Mouse (Mus musculus) embryo, embryonic 11 days (tissue): ENCODE data around the gene BC035044.
"Not testable (repeated sequence)": the region's sequence is repeated elsewhere in the genome, so short reads cannot be mapped to it uniquely, and the experiment has no call there.

Experiments used
- DNase-seq: peaks from one replicate; pipeline ENCODE4 v3.0.0-alpha.2; 2015

BC035044 gene

DNA sequence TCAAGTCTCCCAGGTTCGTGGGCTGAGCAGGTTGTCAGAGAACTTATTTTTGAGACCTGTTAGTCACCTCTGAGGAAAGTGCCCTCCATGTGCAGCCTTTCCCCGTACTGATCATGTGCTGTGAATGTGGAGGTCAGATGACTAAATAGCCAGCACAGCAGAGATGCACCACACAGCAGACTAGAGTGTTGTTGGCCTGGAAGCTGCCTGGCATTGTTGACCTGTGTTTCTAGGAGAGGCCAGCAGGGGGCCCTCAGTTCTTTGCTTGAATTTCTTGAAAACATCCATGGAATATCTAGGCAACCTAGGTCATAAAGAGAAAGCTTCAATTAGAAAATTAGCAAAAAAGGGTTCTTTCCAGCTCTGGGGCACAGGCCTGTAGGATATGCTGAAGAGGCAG lies 41.0 kb downstream of the BC035044 start:
- DNase-seq, result peak; percentile 69

DNA sequence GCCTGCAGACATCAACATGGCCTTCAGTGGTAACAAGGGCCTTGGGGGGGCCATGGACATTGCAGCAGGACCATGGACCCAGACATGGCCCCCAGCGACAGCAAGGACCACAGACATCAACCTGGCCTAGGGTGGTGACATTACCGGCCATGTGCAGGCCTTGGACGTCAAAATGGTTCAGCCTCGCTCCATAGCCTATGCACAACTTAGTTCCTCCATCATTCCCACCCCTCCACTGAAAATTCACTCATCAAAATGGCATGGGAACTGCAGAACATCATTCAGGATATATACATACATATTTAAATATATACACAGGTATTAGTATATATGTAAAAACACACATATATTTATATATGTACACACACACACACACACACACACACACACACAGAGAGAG lies 43.5 kb downstream of the BC035044 start:
- DNase-seq, result no peak

DNA sequence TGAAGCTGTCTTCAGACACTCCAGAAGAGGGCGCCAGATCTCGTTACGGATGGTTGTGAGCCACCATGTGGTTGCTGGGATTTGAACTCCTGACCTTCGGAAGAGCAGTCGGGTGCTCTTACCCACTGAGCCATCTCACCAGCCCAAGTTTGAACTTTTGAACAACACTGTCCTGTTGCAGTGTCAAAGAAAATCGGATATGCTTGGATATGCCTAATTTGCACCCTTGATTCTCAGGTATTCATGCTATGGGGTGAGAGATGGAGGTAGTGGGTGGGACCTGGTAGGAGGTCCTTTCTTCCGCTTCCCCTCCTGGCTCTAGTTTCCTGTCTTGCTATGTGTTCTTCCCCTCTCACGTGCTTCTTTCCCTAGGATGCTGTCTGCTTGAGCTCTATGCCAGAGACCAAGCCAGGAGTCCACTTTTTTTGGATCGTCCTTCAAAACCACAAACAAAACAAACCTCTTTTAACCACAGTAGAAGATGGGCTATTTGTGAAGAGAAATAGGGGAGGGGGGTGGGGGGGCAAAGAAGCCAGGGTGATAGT lies 44.9 kb downstream of the BC035044 start:
- DNase-seq, result no peak

DNA sequence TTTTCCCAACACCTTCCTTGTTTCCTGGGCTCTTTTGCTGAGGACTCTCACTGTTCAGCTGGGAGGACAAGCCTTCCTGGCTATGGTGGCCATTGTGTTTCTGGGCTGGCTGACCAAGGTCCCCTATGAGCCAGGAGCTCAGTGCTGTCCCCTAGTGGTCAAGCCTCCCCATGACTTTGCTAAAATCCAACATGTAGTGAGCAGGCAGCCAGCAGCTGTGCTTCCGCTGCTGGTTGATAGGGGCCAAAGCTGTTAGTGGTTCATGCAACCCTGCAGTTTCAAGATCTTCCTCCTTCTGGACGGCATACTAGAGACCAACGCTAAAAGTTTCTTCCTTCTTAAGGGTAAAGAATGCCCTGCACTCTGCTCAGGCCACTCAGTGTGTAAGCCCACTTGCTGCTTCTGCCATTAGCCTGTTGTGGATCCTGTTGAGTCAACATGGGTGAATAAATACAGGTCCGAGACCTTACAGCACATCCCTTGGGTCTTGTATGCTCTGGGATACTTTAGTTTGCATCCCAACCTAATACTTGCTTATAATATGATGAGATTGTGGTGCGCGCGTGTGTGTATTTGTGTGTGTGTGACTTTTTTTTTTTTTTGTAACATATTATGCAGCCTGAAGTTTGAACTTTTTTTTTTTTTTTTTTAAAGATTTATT lies 45.5 kb downstream of the BC035044 start:
- DNase-seq, result peak; percentile 92

DNA sequence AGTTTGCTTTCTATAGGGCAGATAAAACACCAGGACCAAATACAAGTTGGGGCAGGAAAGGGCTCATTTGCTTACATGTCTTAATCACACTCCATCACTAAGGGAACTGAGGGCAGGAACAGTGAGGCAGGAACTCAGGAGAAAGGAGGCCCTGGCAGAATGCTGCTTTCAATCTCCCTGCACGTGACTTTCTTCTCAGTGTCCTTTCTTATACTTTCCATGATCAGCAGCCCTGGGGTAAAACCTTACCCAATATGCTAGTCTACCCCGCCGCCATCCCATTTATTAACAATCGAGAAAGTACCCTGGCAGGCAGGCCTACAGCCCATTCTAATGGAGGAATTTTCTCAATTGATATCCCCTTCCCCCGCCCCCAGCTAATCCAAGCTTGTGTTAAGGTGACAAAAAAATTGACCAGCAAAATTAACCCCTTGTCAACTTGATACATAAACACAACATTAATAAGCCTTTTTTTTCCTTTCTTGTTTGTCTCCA lies 46.3 kb downstream of the BC035044 start:
- DNase-seq, result no peak

DNA sequence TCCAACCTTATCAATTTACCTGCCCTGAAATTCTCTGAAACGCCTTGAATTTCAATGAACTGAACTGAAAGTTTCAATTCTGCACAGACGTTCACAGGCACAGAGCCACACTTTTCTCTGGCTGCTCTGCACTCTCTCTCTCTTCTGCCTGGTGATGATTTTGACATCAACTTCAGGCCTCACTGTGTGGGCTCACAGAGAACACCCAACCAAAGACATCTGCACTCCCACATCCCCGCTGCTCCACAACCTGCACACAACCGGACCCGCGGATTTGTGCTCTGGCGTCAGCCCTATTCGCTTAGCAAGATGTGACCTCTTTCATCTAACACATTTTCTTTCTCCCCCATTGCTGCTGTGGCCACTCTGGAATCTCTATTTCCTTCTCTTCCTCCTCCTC lies 46.8 kb downstream of the BC035044 start:
- DNase-seq, result peak; percentile 11

DNA sequence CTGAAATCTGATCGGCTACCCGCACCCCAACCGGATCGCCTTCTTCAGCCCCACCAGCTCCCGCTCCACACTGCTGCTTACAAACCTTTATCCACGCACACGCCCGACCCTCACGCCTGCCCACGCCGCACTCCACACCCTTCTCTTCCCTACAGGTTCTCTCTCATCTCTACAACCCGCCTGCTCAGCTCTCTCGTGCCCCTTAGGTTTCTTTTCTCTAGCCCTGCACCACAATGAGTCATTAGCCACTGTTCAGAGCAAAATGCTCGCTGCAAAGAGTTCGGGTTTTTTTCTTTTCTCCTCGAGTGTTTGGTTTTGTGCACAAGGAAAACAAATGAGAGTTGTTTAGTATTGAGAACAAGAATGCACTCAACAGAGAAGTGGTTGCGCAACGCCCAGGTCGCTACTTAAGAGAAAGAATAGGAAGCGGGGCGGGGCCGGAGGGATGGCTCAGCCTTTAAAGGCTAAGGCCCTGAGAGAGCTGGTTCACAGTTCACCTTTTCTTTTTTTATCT lies 47.4 kb downstream of the BC035044 start:
- DNase-seq, result peak; percentile 85

DNA sequence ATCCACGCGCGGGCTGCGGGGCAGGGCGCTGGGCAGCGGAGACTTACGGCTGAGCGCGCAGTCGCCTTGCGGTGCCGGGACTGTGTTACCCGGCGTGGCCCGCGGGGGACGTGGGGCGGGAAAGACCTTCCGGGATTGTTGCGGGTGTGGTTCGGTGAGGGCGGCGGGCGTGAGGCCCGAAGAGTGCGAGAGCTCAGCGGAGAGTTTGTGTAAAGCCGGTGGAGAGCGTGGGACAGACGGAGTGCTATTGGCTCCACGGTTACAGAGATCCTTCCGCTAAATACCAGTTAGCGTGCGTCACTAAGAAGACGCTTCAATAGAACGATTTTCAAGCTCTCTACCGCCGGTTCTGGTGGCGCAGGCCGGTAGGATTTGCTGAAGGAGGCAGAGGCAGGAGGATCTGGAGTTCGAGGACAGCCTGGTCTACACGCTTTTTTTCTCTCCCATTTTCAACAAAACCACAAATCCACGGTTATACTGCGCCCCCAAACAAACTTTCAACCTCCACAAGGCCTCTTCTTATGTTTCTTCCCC lies 47.9 kb downstream of the BC035044 start:
- DNase-seq, result peak; percentile 93

DNA sequence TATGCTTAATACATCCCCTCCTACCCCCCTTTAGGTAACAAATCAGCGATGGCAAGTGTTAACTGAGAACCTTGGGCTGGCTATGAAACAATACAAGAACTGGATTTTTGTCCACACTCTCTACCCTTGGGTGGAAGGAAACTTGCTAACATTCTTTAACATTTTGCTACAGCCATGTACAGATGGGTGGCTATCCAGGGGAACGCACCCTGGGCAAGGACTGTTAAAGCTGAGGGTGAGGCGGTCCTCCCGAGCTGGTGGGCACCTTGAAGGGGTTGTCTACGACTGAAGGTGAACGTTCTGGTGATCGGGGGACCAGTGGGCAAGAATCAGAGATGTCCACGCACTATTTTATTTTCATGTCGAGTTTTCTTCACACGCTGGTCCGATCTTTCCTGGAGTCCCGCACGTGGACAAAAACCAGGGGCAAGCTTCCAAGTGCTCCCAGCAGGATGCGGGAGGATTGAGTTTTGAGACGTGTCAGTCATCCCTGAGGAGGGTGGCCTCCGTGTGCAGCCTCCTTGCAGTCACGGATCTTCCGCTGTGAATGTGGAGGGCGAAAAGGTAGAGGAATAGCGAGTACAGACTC lies 48.5 kb downstream of the BC035044 start:
- DNase-seq, result no peak

DNA sequence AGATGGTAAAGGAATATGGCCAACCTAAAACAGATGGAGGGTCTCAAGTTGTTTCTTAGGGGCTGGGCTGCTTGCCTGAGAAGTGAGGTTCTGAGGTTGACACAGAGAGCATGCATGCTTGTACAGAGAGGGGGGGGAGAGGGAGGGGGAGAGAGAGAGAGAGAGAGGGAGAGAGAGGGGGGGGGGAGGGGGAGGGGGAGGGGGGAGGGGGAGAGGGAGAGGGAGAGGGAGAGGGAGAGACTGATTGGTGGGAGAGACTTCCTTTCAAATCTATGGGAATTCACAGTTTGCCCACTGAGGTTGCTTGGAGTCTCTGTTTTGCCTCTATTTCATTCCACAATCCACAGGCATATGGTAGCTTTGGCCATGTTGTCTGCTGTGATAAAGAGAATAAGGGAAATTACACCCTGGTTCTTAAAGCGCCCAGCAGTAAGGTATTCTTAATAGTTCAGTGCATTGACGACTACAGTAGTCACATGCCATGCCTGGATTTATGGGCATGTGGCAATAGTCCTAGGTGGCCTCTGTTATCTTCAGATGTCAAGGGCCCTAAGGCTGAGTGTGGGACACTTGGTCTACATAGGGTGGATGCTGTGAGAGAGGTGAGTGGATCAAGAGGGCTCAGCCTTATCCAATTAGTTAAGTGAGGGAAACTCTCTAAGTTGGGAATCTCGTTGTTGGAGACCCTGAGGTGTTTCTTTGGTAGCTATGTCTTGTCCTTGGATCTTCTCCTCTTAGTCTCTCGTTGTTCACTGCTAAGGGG lies 49.4 kb downstream of the BC035044 start:
- no peak for DNase-seq

DNA sequence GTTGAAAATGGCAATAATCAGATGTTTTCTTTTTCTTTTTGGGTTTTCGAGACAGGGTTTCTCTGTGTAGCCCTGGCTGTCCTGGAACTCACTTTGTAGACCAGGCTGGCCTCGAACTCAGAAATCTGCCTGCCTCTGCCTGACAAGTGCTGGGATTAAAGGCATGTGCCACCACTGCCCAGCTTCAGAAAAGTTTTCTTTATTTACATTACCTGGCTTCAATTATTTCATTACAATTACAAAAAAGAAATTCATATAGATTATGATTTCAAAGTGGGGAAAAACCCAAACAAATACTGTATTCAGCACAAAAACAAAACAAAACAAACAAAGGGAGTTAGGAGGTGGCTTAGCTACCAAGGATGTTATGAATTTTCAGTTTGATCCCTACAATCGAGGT lies 50.3 kb downstream of the BC035044 start:
- DNase-seq, result not testable (repeated sequence)

DNA sequence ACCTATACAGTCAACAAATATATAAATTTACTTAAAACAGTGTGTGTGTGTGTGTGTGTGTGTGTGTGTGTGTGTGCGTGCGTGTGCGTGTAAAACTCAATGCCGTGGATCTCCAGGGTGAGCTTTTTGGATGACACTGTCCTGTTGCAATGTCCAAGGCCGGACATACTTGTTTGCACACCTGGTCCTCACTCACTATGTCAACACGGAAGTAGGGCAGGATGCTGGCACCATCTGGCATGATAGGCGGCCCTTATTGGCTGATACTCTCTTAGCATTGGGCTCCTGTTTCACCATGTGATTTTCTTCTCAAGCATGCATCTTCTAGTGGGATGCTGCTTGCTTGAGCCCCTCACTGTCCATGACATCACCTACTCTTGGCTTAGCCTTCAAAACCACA lies 51.0 kb downstream of the BC035044 start:
- DNase-seq, result peak; percentile 18

DNA sequence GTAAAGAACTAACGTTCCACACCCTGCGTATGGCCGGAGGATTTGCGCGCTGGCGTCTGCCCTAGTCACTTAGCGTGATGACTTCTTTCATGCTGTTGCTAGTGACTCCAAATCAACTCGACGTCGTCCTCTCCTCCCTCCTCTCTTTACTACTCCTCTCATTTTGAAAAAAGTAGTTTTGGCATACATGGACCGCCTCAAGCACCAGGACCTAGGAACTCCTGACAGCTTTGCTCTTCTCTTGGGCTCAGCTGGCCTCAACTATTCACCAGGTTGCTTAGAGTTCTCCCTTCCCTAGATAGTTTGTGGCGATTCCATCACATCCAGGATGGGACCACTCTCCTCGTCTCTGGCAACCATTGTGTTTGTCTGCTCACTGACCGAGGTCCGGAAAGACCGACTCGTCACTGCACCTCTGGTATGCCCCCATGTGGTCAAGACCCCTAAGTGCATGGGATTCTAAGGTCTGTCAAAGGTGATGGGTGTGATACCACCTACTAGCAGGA lies 51.6 kb downstream of the BC035044 start:
- DNase-seq, result peak; percentile 87

DNA sequence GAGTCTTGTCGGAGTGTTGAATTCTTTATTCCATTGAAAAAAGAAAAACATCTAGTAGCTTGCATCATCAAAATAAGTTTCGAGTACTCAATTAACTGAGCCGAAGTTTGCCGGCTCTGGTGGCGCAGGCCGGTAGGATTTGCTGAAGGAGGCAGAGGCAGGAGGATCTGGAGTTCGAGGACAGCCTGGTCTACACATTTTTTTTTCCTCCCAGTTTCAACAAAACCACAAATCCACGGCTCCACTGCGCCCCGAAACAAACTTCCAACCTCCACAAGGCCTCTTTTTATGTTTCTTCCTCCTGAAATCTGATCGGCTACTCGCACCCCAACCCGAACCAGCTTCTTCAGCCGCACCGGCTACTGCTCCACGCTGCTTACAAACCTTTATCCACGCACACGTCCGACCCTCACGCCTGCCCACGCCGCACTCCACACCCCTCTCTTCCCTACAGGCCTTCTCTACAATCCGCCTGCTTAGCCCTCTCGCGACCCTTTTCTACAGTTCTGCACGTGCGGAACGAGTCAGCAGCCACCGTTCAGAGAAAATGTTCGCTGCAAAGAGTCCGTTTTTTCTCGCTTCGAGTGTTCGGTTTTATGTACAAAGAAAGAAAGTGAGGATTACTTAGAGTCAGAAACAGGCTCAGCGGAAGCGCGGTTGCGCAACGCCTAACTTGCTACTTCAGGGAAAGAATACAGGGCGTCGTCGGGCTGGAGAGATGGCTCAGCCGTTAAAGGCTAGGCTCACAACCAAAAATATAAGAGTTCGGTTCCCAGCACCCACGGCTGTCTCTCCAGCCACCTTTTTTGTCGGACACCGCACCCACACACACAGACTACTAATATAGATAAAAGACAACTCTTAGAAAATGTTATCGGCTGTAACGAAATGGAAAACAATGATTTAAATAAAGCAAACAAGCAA lies 52.3 kb downstream of the BC035044 start:
- peak; percentile 85 for DNase-seq

DNA sequence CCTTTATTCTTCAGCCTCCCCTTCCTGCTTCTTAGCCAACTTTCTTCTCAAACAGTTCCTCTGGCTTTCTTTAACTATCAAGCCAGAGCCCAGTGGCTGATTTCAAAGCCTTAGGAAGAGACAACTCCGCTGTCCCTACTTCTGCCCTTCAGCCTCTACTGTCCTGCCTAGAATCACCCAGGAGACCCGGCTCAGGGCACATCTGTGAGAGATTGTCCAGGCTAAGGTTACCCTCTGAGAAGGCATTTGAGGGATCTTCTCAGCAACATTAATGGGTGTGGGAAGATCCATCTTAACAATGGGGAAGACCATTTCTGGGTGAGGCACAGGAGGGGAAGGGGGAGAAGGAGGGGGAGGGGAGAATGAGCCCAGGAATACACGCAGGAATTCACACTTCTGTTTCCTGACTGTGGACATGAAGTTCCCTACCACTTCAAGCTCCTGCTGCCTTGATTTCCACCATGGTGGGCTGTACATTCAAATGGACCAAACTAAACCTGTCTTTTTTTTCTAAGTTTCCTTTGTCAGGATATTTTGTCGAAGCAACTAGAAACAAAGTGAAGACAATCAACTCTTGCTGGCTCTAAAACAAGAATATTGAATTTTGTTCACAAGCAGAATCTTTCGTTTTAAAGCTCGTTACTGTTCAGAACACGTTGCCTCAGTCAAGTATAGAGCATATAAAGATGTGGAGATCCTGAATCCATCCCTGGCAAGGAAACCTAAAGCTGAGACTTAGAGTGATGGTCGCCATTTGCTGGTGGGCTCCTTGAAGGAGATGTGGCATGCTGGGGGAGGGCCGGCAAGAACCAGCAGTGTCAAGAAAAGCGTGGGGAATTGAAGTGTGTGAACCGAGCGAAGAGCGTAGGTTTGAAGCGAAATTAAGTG lies 53.2 kb downstream of the BC035044 start:
- peak; percentile 71 for DNase-seq

DNA sequence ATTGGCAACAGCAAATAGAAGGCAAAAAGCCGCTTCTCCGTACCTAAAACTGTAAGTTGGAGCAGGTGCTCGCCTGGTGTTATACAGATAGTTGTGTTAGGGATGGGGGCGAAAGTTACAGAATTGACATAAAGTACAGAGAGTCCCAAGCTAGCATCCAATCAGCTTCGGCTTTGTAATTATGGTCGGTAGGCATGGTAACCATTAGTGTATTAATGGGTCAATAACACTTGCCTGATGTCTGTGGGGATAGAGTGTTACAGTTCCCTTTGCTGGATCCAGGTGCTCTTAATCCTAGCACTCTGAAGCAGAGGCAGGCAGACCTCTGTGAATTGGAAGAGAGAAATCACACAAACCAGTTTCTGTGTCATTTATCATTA lies 54.0 kb downstream of the BC035044 start:
- peak; percentile 10 for DNase-seq

DNA sequence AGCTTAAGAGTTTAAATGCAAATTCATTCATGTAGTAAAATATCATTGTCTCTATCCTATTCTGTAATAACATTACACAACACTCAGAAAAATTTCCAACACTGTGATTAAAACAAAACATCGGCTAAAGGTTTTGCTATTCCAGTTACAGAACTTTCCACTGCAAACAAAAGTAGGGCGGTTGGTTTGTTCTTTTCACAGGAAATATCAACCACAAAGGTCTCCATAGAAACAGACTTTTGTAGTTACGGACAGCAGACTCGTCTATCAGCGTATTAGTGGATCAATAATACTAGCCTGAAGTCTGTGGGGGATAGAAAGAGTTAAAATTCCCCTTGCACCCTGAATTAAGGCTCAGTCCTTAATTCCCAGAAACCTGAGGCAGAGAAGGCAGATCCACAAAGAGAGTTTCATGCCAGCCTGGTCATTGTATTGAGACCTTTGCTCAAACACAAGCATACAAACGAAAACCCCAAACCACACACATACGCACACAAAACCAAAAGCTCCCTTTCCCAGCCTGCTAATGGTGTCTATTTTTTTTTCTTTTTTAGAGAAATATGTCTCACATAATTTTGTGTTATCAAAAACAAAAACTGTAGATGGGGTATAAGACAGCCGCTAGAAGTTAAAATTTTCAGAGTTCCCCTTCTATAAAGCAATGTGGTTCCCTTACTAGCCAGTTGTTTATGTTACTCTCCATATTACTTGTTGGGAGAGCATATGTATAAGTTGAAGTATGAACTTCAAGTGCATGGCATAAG lies 54.6 kb downstream of the BC035044 start:
- no peak for DNase-seq

DNA sequence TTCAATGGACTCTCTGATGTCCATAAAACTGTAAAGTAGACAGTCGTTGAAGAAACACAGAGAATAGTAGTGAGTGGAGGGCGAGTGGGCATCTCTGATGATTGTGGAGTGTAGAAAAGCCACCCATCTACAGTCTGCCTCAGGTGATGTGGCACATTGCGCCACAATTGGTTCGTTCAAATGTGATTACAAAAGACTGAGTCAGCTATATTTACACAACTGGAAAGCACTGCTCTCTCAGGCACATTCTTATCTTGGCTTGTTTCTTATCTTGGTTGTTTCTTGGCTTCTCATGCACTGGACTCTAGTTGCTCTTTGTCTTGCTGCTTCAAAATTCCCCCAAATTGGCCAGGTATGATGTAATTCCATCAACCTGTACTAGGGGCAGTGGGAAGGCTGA lies 55.4 kb downstream of the BC035044 start:
- DNase-seq, result no peak

DNA sequence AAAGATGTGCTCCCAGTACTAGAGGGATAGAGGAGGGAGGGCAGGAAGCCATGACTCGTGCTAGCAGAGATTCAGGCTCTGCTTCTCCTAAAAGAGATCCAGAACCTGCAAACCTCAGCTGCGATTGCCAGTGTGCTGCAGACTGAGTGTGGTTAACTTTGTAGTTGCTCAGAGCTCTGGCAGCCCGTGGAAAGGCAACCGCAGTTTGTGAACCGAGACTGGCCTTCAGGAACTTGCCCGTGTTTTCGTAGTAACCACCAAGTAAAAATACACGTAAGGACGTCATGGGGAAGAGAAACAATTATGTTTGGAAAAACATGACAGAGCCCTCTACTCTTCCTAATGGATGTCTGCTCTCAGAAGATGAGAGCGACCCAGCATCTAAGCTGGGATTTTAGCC lies 57.9 kb downstream of the BC035044 start:
- DNase-seq, result no peak

DNA sequence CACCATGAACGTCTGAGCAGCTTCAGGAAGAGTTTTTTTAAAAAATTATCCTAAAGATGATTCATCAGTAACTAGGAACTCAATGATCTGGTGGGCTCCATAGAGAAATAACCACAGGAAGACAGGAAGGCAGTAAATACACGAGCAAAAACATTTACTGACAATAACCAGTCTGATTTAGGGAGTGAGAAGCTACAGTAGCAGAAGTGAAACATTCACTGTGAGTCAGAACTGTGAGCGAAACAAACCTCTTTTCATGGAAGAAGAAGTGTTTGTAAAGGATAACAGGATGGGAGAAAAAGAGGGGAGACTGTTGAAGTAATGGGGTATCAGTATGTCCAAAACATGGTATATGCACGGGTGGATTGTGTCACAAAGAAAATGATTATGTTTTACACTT lies 61.1 kb downstream of the BC035044 start:
- DNase-seq, result no peak
